Mouse (Mus musculus): ENCODE results near the gene Alox8.
A peak's percentile ranks its signal among the peaks of the same experiment; 100 is the strongest.

Alox8 gene

DNA sequence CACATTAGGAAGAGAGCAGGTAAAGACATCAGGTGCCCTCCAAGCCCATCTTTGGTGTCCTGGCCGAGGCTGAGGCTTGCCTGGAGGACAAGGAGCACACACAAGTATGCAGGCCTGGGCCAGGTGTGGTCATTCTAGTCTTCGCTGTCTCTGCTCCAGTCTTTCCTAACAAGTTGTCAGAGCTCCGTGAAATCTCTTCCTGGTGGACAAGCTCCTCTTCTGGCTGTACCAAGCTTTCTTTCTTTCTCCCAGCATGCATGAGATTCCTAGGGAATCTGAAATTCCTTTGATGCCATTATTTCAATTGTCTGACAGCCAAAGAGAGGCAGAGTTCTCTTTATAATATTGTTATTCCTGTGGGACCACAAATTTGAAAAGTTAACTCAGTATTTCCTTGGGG is 18.1 kb downstream of the Alox8 start:
- no peak for DNase-seq (ENCODE audit: low spot score in 2 of 2)

- DNase-seq (ENCODE audit: low spot score in 2 of 2) = no peak
Observed at GRCm38 (mm10) chr11:69178525-69178924, 19.1 kb downstream of the Alox8 start.

DNA sequence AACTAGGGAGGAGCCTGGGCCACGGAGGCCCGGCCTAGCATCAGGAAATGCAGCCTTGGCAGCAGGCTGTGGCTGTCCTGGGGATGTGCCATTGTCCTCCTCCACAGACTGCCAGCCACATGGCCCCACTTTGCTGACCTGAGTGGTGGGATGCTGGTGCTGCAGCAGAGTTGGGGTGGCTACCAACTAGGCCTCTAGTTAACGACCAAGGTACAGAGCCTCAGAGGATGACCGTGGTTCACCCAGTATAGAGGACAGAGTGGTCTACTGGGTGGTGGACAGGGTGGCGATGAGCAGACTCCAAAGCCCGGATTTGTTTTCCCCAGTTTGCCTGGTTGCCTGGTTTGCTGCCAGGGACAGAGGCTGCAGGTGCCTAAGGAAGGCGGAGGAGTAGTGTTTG is 22.9 kb downstream of the Alox8 start:
- DNase-seq (ENCODE audit: low spot score in 2 of 2) = no peak

DNA sequence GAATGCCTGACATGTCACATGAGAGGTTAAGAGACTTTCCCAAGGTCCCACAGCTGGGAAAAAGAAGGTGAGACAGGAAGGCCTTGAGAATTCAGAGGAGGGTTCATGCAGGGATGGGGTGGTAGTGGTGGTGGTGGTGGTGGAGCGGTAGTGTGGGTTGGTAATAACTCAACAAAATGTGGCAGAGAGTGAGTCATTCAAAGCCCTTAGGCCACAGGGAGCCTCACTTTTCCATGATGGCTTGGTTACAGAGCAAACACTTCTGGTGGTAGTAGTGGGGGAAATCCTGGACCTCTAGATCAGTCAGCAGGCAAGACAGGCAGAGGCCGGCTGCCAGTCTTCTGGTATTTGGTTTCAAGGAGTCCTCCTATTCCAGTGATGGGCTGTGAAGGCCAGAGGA is 25.0 kb downstream of the Alox8 start:
- no peak for DNase-seq (ENCODE audit: low spot score in 2 of 2)

GRCm38 (mm10) chr11:69171626-69172025 is 26.0 kb downstream of the Alox8 start:
- DNase-seq (ENCODE audit: low spot score in 2 of 2) = peak; percentile 78 to 84

- no peak for DNase-seq (ENCODE audit: low spot score in 2 of 2)
Observed at GRCm38 (mm10) chr11:69169313-69169712, 28.3 kb downstream of the Alox8 start.

GRCm38 (mm10) chr11:69156800-69157199 is 40.8 kb downstream of the Alox8 start, which contains the start of gene Alox12b:
Gene Alox12b, plus strand, starts transcription at chr11:69156989.
- DNase-seq (ENCODE audit: low spot score in 2 of 2) = no peak

- DNase-seq (ENCODE audit: low spot score in 2 of 2) = no peak
Observed at GRCm38 (mm10) chr11:69155351-69155750, 42.3 kb downstream of the Alox8 start.

GRCm38 (mm10) chr11:69153831-69154230 is 43.8 kb downstream of the Alox8 start:
- no peak for DNase-seq (ENCODE audit: low spot score in 2 of 2)

DNA sequence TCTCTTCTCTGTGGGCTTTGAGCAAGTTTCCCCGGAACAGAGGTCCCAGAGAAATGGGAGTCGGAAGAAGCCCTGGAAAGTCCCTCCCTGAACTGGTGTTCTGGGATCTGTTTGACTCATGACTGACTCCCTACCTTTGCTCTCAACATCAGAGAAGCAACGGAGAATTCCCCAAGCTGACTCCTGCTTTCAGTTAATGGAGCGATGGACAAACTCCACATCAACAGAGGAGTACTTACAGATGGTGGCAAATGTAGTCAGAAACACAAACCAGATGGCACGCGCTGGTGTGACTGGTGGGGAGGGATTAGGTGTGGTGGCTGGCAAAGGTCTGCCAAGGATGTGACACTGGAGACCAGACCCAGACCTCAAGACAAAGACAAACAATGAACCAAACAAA is 46.6 kb downstream of the Alox8 start:
- DNase-seq (ENCODE audit: low spot score in 2 of 2) = no peak

- DNase-seq (ENCODE audit: low spot score in 2 of 2) = peak in 1 of 2 experiments; percentile 75
Observed at GRCm38 (mm10) chr11:69150444-69150843, 47.2 kb downstream of the Alox8 start.

DNA sequence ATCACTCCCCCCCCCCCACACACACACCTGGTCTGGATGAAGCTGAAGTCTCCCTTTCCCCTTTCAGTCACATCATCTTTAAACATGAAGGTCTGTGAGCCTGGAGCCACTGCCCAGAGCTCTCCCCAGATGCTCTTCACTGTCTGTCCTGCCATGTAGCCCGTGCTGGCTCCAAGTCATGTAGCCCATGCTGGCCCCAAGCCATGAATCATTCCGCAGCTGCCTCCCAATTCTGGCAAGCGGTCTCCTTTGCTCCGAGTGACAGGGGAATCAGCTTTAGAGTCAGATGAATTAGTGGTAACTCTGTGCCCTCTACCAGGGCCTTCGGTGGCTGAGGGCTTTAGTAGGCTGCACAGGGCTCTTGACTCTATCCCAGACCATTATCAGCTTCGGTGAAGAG is 47.9 kb downstream of the Alox8 start:
- no peak for DNase-seq (ENCODE audit: low spot score in 2 of 2)

DNA sequence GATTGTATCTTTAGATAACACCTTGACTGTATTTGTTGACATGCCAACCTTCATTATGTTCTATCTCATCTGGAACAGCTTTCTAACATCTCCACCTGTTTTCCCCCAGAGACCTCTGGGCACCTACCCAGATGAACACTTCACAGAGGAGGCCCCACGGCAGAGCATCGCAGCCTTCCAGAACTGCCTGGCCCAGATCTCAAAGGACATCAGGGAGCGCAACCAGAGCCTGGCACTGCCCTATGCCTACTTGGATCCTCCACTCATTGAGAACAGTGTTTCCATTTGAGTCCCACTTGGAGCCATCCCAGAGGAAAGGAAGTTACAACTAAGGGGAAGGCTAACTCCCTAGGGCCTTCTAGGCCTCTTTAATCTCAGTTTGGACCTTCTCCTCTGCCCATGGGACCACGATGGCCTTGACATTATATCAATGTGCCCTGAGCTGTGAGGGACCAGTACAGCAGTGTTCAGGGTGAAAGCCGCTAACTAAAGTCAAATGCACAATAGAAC is 49.1 kb downstream of the Alox8 start:
- no peak for DNase-seq (ENCODE audit: low spot score in 2 of 2)

DNA sequence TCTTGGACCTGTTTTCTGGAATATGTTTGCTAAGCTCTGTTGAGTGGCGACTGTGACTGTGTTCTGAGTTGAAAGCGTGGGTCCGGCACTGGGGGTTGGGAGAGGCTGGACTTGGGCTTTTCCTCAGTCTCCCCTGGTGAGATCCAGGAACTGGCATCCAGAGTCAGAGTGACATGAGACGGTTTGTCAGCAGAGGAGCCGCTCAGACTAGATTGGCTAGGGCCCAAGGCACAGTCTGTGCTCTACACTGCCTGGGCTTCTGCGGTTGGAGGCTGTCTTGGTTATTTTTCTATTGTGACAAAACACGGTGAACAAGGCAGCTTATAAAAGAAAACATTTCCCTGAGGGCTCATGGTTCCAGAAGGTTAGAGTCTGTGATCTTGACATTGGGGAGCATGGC is 50.1 kb downstream of the Alox8 start:
- DNase-seq (ENCODE audit: low spot score in 2 of 2) = no peak

DNA sequence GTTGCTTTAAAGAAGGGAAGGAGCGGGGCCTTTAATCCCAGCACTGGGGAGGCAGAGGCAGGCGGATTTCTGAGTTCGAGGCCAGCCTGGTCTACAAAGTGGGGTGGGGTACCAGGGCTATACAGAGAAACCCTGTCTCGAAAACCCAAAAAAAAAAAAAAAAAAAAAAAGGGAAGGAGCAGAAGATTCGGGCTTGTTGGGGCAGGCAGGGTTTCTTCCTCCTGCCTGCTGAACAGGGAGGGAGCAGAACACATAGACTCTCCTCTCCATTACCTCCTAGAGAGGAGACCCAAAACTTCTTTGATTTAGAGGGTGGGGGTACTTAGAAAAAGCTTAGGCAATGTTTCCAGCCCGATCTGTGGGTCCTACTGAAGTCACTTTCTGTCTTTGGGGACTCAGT is 62.3 kb downstream of the Alox8 start:
- DNase-seq (ENCODE audit: low spot score in 2 of 2) = no peak

DNA sequence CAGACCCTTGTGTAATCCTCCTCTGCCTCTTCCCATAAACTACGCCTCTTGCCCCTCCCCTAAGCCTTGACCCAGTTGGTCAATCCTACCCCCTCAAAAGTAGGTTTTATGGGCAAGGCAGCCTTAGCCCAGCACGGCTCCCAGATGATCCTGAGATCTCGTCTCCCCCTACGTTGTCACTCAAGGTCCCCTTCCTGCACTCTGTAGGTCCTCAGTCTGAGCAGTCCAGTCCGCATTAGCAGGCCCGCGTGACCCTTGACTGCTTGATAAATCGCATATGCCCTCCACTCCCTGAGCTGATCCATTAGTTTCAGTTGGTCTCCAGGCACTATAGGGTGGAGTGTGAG is 63.0 kb downstream of the Alox8 start:
- no peak for DNase-seq (ENCODE audit: low spot score in 2 of 2)

All from urinary bladder, postnatal 4 days (tissue).